Mouse (Mus musculus): Measurements from ENCODE around the gene Pan2.
A peak's percentile ranks its signal among the peaks of the same experiment; 100 is the strongest.
"Not testable (repeated sequence)": the region's sequence is repeated elsewhere in the genome, so short reads cannot be mapped to it uniquely, and the experiment has no call there.

Pan2 gene

DNA sequence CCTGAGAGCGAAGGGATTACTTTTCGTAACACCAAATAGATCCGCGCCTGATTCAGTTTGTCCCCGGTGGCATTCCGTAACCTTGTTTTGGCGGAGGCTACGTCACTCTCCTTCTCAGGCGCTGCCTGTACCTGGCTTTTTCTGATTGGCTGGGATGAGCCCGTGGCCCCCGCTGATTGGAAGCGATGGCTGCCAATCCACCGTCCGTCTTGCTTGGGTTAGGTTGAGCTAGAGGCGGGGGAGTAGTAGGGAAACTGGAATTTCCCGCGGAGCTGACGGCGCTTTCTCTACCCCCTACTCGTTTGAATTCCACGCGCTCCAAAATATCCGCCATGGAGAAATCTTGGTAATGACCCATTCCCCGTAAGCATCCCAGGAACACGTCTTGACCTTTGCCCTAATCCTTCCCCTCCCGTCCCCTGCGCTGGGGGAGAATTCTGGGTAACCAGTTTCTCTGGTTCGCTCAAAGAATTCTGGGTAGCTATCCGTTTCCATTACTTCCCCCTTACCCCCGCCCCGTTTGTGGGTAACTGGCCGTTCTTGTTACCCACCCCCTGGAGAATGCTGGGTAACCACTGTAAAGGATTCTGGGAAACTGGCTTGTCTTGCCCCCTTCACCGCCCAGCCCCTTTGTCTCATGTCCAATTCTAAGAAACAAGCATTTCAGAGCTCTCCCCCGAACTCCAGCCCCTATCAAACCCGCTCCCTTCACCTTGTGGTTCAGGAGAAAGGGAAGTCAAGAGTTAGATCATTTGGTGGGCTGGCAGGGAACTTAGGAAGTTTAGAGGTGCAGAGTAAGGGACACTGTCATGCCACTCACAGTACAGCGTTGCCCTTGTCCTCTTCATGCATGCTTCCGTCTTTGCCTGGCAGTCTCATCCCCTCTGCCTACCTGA lies at the start of gene Pan2:
TSS of gene Pan2 (plus strand) at position 210 of the 896 bp plus-strand sequence.
- DNase-seq (ENCODE audit: extremely low read depth, insufficient read length, low spot score): peak; percentile 98

- peak; percentile 33 for DNase-seq (ENCODE audit: extremely low read depth, insufficient read length, low spot score)
Observed at GRCm38 (mm10) chr10:128253677-128254255, 49.4 kb upstream of the Pan2 start, which contains the start of gene Apon. Gene Apon (plus strand): TSS chr10:128254096.

GRCm38 (mm10) chr10:128255925-128256324 lies 47.2 kb upstream of the Pan2 start:
- DNase-seq (ENCODE audit: extremely low read depth, insufficient read length, low spot score): no peak

DNA sequence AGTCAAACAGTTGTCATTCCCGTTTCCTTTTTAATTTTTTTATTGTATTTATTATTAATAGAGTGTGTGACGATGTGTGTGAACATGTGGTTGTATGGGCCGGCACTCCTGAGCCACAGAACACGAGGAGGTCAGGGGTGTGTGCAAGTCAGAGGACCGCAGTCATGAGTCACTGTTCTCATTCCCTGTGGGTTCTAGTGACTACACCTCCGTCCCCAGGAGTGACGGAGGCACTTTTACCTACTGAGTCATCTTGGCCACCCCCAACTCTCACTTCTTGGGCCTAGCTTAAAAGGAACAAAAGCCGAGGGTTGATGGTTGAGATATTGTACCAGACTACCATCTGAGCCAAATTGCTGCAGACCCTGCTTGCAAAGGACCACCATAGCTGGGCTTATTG lies 46.8 kb upstream of the Pan2 start:
- DNase-seq (ENCODE audit: extremely low read depth, insufficient read length, low spot score): peak; percentile 76

DNA sequence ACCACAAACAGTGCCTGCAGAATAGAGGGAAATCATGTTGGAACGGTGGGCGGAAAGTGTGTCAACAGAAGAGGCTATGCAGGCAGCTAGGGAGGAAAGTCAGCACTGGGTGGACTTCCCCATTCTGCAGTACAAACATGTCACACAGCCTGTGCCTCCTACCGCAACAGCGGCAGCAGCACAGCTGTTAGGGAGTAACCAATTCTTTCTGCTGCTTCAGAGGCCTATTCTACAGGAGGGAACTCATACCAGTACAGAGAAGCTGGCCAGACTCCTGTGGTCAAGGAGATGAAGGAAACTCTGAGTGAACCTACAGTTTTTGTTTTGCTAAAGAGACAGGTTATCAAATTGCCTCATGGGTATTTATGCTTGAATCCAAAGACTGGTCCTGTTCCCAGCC lies 44.2 kb upstream of the Pan2 start:
- no peak for DNase-seq (ENCODE audit: extremely low read depth, insufficient read length, low spot score)

DNA sequence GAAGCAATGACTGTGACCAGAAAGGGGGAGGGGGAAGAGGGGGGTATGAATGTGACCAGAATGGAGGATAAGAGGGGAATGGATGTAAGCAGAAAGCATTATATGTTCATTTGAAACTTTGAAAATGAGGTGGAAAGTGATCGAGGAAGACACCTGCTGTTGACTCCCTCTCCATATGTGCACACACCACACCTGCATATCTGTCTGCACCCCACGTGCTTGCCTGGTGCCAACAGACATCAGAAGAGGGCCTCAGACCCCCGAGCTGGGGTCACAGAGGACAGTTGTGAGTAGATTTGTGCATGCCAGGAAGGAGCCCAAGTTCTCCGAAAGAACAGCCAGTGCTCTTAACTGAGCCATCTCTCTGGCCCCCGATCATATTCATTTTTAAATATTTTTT lies 43.2 kb upstream of the Pan2 start:
- no peak for DNase-seq (ENCODE audit: extremely low read depth, insufficient read length, low spot score)

GRCm38 (mm10) chr10:128260376-128260775 lies 42.8 kb upstream of the Pan2 start:
- DNase-seq (ENCODE audit: extremely low read depth, insufficient read length, low spot score): not testable (repeated sequence)

- DNase-seq (ENCODE audit: extremely low read depth, insufficient read length, low spot score): no peak
Observed at GRCm38 (mm10) chr10:128262300-128262699, 40.8 kb upstream of the Pan2 start.

DNA sequence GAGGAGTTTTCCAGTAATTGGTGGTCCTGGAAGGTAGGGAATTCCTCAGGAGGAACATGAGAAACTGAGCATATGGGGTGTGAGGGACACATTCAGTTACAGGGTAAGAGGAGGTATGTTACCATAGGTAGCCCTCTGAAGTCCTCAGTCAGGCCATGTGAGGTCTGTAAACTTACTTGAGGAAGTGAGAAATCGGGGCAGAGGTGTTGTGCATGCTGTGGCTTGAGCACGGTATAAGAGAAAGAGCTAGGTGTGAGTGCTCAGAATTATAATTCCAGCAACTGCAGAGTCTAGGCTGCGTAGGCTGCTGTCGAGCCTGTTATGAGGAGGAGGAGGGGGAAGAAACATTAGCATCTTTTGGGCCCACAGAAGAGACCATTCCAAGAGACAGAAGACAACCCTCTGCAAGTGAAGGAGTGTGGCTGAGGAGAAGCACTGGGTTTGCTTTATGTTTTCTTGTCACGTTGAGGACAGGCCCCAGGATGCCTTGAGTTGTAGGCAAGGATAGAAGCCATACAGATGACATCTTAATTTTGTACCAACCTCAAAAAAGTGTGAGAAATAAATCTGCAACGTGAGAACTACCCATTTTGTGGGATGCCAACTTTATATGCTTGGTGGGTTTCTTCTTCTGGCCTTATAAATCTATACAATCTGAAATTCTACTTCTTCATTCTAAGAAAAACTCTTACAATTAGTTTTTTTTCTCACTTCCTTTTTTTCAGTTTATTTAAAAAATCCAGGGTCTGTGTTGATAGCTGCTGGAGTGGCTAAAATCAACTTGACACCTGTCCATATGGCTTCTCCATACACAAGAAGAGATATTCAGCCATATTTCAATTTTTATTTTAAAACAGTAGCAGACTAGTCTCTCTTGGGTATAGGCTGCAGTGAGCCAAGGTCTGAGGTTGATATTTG lies 39.5 kb upstream of the Pan2 start:
- no peak for DNase-seq (ENCODE audit: extremely low read depth, insufficient read length, low spot score)

GRCm38 (mm10) chr10:128268371-128268770 lies 34.8 kb upstream of the Pan2 start, which contains the start of gene Apof:
Gene Apof (plus strand): TSS chr10:128268671.
- no peak for DNase-seq (ENCODE audit: extremely low read depth, insufficient read length, low spot score)

- DNase-seq (ENCODE audit: extremely low read depth, insufficient read length, low spot score): no peak
Observed at GRCm38 (mm10) chr10:128269206-128269910, 33.8 kb upstream of the Pan2 start.

DNA sequence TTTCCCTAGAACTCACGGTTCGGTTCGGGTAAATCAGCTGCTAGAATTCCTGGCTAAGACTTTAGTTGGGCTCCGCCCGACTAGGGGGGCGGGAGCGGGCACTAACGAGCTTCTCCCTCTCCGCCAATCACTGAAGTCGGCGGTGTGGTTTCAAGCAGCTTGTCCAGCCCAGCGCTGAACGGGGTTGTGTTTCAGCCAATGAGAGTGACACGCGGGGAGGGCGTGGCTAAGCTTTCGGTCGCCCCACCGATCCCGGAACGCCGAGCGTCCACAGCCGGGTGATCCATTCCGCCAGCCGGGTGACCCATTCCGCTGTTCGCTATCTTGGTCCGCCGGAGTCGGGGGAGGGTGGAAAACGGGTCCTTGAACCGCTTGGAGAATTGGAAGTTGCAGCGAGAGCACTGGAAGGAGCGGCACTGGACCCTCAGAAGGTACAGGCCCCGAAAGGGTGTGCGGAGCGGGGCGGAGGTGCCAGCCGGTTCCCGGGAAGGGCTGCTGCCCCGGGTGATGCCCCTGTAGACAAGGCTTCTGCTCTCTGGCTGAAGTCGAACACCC lies 32.8 kb upstream of the Pan2 start, which contains the start of gene Stat2:
TSS of gene Stat2 (plus strand) at position 273 of the 555 bp plus-strand sequence.
- peak; percentile 97 for DNase-seq (ENCODE audit: extremely low read depth, insufficient read length, low spot score)

GRCm38 (mm10) chr10:128270866-128271265 lies 32.3 kb upstream of the Pan2 start:
- no peak for DNase-seq (ENCODE audit: extremely low read depth, insufficient read length, low spot score)

- no peak for DNase-seq (ENCODE audit: extremely low read depth, insufficient read length, low spot score)
Observed at GRCm38 (mm10) chr10:128271883-128272282, 31.3 kb upstream of the Pan2 start.

DNA sequence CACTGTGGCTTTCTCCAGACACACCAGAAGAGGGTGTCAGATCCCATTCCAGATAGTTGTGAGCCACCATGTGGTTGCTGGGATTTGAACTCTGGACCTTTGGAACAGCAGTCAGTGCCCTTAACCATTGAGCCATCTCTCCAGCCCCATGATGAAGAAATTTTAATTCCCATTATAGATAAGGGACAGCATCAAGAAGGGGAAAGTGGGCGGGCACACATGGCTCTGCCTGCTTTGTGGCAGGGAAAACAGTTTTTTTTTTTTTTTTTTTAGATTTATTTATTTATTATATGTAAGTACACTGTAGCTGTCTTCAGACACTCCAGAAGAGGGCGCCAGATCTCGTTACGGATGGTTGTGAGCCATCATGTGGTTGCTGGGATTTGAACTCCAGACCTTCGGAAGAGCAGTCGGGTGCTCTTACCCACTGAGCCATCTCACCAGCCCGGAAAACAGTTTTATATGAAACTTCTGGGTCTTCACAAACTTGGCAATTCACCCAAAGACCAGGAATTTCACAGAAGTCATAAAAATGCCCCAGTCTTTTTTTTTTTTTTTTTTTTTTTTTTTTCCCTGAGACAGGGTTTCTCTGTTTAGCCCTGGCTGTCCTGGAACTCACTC lies 30.2 kb upstream of the Pan2 start:
- not testable (repeated sequence) for DNase-seq (ENCODE audit: extremely low read depth, insufficient read length, low spot score)

DNA sequence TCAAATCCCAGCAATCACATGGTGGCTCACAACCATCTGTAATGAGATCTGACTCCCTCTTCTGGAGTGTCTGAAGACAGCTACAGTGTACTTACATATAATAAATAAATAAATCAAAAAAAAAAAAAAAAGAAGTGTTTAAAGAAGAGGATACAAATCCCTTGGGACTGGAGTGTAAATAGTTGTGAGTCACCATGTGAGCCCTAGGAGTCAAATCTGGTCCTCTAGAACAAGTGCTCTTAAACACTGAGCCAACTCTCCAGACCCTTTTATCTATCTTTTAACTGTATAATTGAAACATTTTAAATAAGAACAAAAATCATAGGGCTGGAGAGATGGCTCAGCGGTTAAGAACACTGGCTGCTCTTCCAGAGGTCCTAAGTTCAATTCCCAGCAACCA lies 27.8 kb upstream of the Pan2 start:
- not testable (repeated sequence) for DNase-seq (ENCODE audit: extremely low read depth, insufficient read length, low spot score)

DNA sequence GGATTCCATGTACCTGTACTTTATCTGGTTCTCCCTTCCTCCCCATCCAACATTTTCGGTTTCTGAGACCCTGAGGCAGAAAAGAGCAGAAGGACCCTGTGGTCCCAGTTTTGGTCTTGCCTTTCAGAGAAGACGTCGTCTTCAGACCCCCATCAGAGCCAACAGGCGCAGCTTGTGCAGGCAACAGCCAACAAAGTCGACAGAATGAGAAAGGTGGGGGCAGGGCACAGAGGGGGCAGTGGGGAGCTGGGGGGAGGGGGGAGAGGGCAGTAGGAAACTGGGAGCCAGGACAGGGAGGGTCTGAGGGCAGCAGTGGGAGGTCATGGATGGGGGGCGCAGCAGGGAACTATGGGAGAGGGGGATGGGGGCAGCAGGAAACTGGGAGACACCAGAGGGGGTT lies 25.0 kb upstream of the Pan2 start:
- DNase-seq (ENCODE audit: extremely low read depth, insufficient read length, low spot score): no peak

- no peak for DNase-seq (ENCODE audit: extremely low read depth, insufficient read length, low spot score)
Observed at GRCm38 (mm10) chr10:128280943-128281342, 22.2 kb upstream of the Pan2 start.

DNA sequence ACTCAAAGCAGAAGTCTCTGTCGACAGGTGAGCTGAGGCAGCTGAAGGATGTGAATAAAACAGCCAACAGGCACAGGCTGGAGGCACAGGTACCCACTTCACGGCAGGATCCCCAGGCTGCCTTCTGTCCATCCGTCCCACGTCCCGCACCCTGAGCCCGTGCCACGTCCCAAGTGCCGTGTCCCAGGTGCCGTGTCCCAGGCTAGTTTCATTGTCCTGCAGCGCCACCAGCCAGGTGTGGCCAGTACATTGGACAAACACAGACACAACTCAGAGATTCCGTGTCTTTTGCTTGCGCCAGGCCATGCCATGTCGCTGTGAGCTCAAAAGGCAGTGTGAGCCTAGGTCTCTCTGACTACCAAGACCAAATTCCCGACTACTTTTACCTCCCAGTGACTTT lies 21.5 kb upstream of the Pan2 start:
- DNase-seq (ENCODE audit: extremely low read depth, insufficient read length, low spot score): no peak
